Mouse (Mus musculus) kidney, adult 2 months (tissue): ENCODE data around the gene Ube4b.

ENCODE experiments used
- CTCF ChIP-seq: fragments of 200-500 bp; conservative IDR thresholded peaks from 2 replicates; pipeline ENCODE4 v1.5.1; 2011; ENCODE audit warnings: low read depth, mild to moderate bottlenecking, control low read depth, low read length, moderate library complexity, mixed read lengths; ENCODE audit not compliant: insufficient read depth, insufficient read length
- POLR2A ChIP-seq: fragments of 200-500 bp; IDR thresholded peaks from one replicate; pipeline ENCODE4 v1.6.1; 2011; ENCODE audit warnings: low read depth, low read length, control low read depth

DNA sequence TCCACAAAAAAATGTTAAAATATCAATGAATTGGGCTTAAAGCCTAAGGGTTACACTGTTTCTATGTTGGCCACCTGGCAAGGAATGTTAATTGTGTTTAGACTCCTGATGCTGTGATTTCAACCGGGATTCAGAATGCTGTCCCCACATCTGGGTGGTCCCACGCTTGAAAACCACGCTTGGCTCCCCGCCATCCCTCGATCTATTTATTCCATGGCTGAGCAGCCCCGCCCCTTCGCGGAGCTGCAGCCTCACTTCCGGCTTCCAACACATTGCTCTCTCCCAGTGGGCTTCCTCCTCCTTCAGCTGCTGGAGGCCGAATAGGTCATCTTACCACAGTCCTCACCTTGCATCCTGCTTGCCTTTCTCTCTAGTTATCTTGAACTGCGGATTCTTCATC, 19.3 kb upstream of the Ube4b start:
- TF ChIP-seq POLR2A (no peak), CTCF (no peak)
